Mouse (Mus musculus) liver, embryonic 14.5 days (tissue): ENCODE data around the gene Gng10. TPM values are rescaled to one million over a fixed set of nuclear protein-coding genes. Genes with fewer than 3 reads are reported as not detected.

Experiments
- ATAC-seq: fragments of 200-750 bp; cut with Nextera tagmentation; 2 replicates; pipeline ENCODE4 v1.8.0; 2017; ENCODE audit warnings: moderate number of reproducible peaks, mild to moderate bottlenecking, moderate library complexity; ENCODE audit not compliant: insufficient read depth
- DNase-seq, 3 experiments: peaks; one replicate each; pipeline ENCODE4 v3.0.0-alpha.2; 2012 to 2013; ENCODE audit warnings: low read depth in 3 of 3, low spot score in 3 of 3
- H3K27ac ChIP-seq: fragments of 300-500 bp; sonication (generic); 2 replicates; pipeline ENCODE4 v1.5.1; 2014; ENCODE audit warnings: moderate library complexity, mild to moderate bottlenecking, control low read depth, inconsistent platforms
- H3K27me3 ChIP-seq: fragments of 300-500 bp; sonication (generic); 2 replicates; pipeline ENCODE4 v1.6.1; 2014; ENCODE audit warnings: mild to moderate bottlenecking, low read length, moderate library complexity; ENCODE audit not compliant: control insufficient read depth, insufficient read depth
- H3K36me3 ChIP-seq: fragments of 300-500 bp; sonication (generic); replicated peaks from 2 replicates; pipeline ENCODE4 v1.6.1; 2014; ENCODE audit warnings: low read depth; ENCODE audit not compliant: control insufficient read depth, insufficient read depth
- H3K4me1 ChIP-seq, 2 experiments: fragments of 200-500 bp in 1 of 2; fragments of 300-500 bp in 1 of 2; sonication (generic) in 1 of 2; replicated peaks; 2 replicates each; pipeline ENCODE4 v1.6.1; 2012 to 2014; ENCODE audit warnings: antibody characterized with exemption in 1 of 2, inconsistent platforms in 1 of 2, low read length in 1 of 2; ENCODE audit not compliant: control insufficient read depth in 2 of 2, insufficient read depth in 2 of 2
- H3K4me2 ChIP-seq: fragments of 300-500 bp; sonication (generic); 2 replicates; pipeline ENCODE4 v1.6.1; 2014; ENCODE audit warnings: low read depth, mild to moderate bottlenecking, control low read depth, moderate library complexity
- H3K4me3 ChIP-seq, 2 experiments: fragments of 200-500 bp in 1 of 2; fragments of 300-500 bp in 1 of 2; sonication (generic) in 1 of 2; 2 replicates each; pipeline ENCODE4 v1.5.1; 2012 to 2014; ENCODE audit warnings: low read depth in 2 of 2, low read length in 2 of 2, mild to moderate bottlenecking in 2 of 2, control low read depth in 1 of 2, inconsistent platforms in 1 of 2, moderate library complexity in 1 of 2; ENCODE audit not compliant: insufficient read depth in 1 of 2
- H3K9ac ChIP-seq: fragments of 300-500 bp; sonication (generic); replicated peaks from 2 replicates; pipeline ENCODE4 v1.6.1; 2014; ENCODE audit warnings: mild to moderate bottlenecking, control low read depth, moderate library complexity
- H3K9me3 ChIP-seq: fragments of 300-500 bp; sonication (generic); 2 replicates; pipeline ENCODE4 v1.6.1; 2016; ENCODE audit warnings: low read length, mixed read lengths; ENCODE audit not compliant: control insufficient read depth
- CTCF ChIP-seq: IDR thresholded peaks from 2 replicates; pipeline ENCODE4 v1.5.1; 2016; ENCODE audit warnings: antibody characterized with exemption, low read depth, control low read depth
- EP300 ChIP-seq: IDR thresholded peaks from 2 replicates; pipeline ENCODE4 v1.6.1; 2016; ENCODE audit warnings: antibody characterized with exemption, low read depth
- WGBS: fragments of 180-500 bp; shearing (Covaris S2); extraction: QIAGEN DNeasy Blood & Tissue Kit; methylation state at CpG from one replicate; pipeline ENCODE4 v1.1.7; 2014; ENCODE audit not compliant: insufficient replicate concordance; 5-methylcytosine and 5-hydroxymethylcytosine counted together
- polyA plus RNA-seq, 2 experiments: library from polyadenylated mRNA; depleted of rRNA in 1 of 2; stranded (reverse) in 1 of 2; unstranded in 1 of 2; fragments of >200 nt; fragmentation: Nextera tagmentation in 1 of 2; extraction: Ambion mirVana in 1 of 2; gene quantifications; 2 replicates each; pipeline versions ENCODE4 v1.2.1 to v1.2.3; 2012 to 2014

The Gng10 gene
- polyA plus RNA-seq, 2 experiments: 10.7 to 30.2 TPM

DNA sequence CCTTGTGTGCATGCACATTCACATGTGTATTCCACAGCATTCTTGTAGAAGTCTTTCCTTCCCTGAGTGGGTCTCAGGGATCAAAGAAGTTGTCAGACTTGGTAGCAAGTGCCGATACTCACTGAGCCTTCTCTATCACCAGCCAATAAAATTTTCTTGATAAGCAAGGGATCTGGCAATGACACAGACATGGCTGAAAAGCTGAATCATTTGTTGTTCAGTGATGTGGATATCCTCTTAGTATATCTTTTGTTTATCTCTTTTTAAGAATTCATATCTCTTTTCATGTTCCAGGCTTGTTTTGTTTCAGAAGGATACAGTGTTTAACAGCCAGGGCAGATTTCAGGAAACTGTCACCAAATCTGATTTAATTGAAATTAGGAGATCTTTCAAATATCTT is 36.2 kb upstream of the Gng10 start:
- no peak for ATAC-seq
- Histone ChIP-seq H3K27me3 (no peaks in the 10 kb centered on the region), H3K36me3 (no peaks in the 10 kb centered on the region), H3K27ac (no peak overlapping the region), H3K9me3 (no peaks in the 10 kb centered on the region), H3K4me3 (no peak overlapping the region), H3K4me1 (peaks cover 4 to 12% of the 10 kb centered on the region in 2 experiments; a peak in 3 of 4 replicates), H3K9ac (no peak overlapping the region), H3K4me2 (no peak overlapping the region)
- WGBS: 29% methylated on average over 1 of the region's 1 CpGs
- no peak for TF ChIP-seq CTCF
- TF ChIP-seq EP300: no peak
- no peak for DNase-seq

- Histone ChIP-seq H3K9ac (no peak overlapping the region), H3K9me3 (no peaks in the 10 kb centered on the region), H3K4me1 (peaks cover 13 to 17% of the 10 kb centered on the region in 2 experiments), H3K27me3 (no peaks in the 10 kb centered on the region), H3K4me3 (no peak overlapping the region), H3K36me3 (no peaks in the 10 kb centered on the region), H3K27ac (no peak overlapping the region), H3K4me2 (no peak overlapping the region)
- WGBS: 3% methylated on average over 2 of the region's 2 CpGs
- TF ChIP-seq EP300 (no peak), CTCF (peak; percentile 92)
- ATAC-seq (no peak), DNase-seq (peak; percentile 55 to 59 (median 55))
Observed at GRCm38 (mm10) chr4:58999686-59000085, 35.2 kb upstream of the Gng10 start.

GRCm38 (mm10) chr4:59000614-59001013 is 34.3 kb upstream of the Gng10 start:
- WGBS: 0% methylated on average over 2 of the region's 2 CpGs
- H3K27ac ChIP-seq: no peak overlapping the region
- ATAC-seq (no peak), DNase-seq (peak; percentile 39 to 56 (median 52))
- no peaks in the 10 kb centered on the region for H3K36me3 ChIP-seq
- TF ChIP-seq EP300 (no peak), CTCF (peak; percentile 68)
- H3K4me1 ChIP-seq: peaks cover 10 to 13% of the 10 kb centered on the region in 2 experiments
- no peaks in the 10 kb centered on the region for H3K9me3 ChIP-seq
- no peaks in the 10 kb centered on the region for H3K27me3 ChIP-seq
- H3K4me2 ChIP-seq: no peak overlapping the region
- H3K9ac ChIP-seq: no peak overlapping the region
- no peak overlapping the region for H3K4me3 ChIP-seq

GRCm38 (mm10) chr4:59002948-59003805 is 31.7 kb upstream of the Gng10 start, which contains the start of gene Gm20503:
TSS of gene Gm20503 (plus strand) at chr4:59003210.
- Histone ChIP-seq H3K36me3 (no peaks in the 10 kb centered on the region), H3K27ac (peak within 1 kb of the TSS; percentile 8), H3K27me3 (no peaks in the 10 kb centered on the region), H3K4me2 (peak within 1 kb of the TSS; percentile 99), H3K9ac (peak within 1 kb of the TSS; percentile 87), H3K4me3 (peak within 1 kb of the TSS; percentile 62 to 76), H3K9me3 (no peaks in the 10 kb centered on the region), H3K4me1 (peaks cover 12 to 16% of the 10 kb centered on the region in 2 experiments)
- WGBS: under 1% methylated on average over 79 of the region's 89 CpGs
- DNase-seq (peak; percentile 79 to 81 (median 80)), ATAC-seq (peak; percentile 97)
- TF ChIP-seq EP300 (no peak), CTCF (no peak)

GRCm38 (mm10) chr4:59003806-59004200 is 31.1 kb upstream of the Gng10 start:
- peaks cover 12 to 17% of the 10 kb centered on the region in 2 experiments for H3K4me1 ChIP-seq
- 11% methylated on average over 7 of the region's 7 CpGs for WGBS
- no peak for DNase-seq

More at GRCm38 (mm10) chr4:59003806-59004200, 31.1 kb upstream of the Gng10 start:
- H3K4me3 ChIP-seq: peak overlapping the region; percentile 62 to 76
- peak overlapping the region; percentile 8; the same call in 1 of the 2 replicates for H3K27ac ChIP-seq
- no peak for TF ChIP-seq EP300
- no peak for TF ChIP-seq CTCF
- peak overlapping the region; percentile 87 for H3K9ac ChIP-seq
- no peaks in the 10 kb centered on the region for H3K27me3 ChIP-seq
- H3K4me2 ChIP-seq: peak overlapping the region; percentile 99
- no peak for ATAC-seq
- H3K9me3 ChIP-seq: no peaks in the 10 kb centered on the region
- H3K36me3 ChIP-seq: no peaks in the 10 kb centered on the region
